Mouse (Mus musculus): ENCODE results near the gene Rgs6. TPM values are rescaled to one million over a fixed set of nuclear protein-coding genes. Genes with fewer than 3 reads are reported as not detected.

Gene Rgs6
- polyA plus RNA-seq, 1 experiment = 8.0 TPM

DNA sequence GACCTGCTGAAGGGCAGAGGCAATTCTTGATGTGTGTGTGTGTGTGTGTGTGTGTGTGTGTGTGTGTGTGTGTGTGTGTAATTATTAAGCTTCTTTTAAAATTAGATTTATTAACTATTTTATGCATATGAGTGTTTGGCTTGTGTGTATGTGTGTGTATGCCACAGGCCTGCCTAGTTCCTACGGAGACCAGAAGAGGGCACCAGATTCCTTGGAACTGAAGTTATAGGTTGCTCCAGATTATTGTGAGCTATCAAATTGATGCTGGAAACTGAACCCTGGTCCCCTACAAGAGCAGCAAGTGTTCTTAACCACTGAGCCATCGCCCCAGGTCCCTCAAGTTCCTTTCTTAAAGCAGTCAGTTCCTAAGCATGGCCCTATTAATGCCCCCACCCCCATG is 511.8 kb downstream of the Rgs6 start:
- TF ChIP-seq CTCF (IDR thresholded peaks at IDR 0.05; ENCODE audit: borderline replicate concordance, extremely low read depth, insufficient read depth, insufficient read length) (peak; percentile 31; the same call in 1 of the 2 replicates), POLR2A (IDR thresholded peaks at IDR 0.05; ENCODE audit: borderline replicate concordance, extremely low read depth, insufficient read depth, insufficient read length, poor library complexity, severe bottlenecking) (no peak)
- no peak for DNase-seq (ENCODE audit: low read depth)

DNA sequence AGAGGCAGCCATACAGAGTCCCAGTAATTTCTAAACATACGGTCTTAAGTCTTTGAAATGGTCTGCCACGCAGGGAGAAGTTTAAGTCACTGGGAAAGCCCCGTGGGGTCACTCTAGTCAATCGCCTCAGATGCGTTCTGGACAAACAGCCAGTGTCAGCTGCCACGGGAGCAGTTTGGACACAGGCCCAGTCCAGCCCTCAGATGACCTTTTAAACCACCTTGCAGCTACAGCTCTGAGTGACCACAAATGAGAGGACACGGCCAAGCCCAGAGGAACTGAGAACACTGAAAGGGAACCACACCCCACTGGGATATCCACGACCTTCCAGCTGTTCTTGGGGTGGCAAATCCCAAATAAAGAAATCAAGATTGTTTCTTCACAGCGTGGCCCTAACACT is 512.3 kb downstream of the Rgs6 start:
- no peak for DNase-seq (ENCODE audit: low read depth)

DNA sequence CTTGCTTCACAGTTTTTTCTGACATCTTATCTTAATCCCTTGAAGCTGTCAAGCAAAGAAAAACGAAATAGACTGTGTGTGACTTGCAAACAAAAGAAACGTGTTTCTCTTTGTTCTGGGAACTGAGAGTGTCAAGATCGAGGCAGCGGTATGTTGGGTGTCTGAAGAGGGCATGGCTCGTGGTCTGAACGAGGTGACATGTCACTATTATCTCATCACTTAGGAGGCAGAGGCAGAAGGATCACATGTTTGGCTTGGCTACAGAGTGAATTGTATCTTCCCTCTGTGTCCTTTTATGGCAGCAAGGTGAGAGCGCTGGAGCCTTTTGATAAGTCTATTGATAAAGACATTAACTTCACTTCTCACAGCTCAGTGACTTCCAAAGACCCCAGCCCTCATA is 512.8 kb downstream of the Rgs6 start:
- TF ChIP-seq POLR2A (IDR thresholded peaks at IDR 0.05; ENCODE audit: borderline replicate concordance, extremely low read depth, insufficient read depth, insufficient read length, poor library complexity, severe bottlenecking) (no peak), CTCF (IDR thresholded peaks at IDR 0.05; ENCODE audit: borderline replicate concordance, extremely low read depth, insufficient read depth, insufficient read length) (no peak)
- DNase-seq (ENCODE audit: low read depth) = no peak

More for the DNA sequence above, 512.3 kb downstream of the Rgs6 start:
- TF ChIP-seq POLR2A (IDR thresholded peaks at IDR 0.05; ENCODE audit: borderline replicate concordance, extremely low read depth, insufficient read depth, insufficient read length, poor library complexity, severe bottlenecking) (no peak), CTCF (IDR thresholded peaks at IDR 0.05; ENCODE audit: borderline replicate concordance, extremely low read depth, insufficient read depth, insufficient read length) (no peak)

DNA sequence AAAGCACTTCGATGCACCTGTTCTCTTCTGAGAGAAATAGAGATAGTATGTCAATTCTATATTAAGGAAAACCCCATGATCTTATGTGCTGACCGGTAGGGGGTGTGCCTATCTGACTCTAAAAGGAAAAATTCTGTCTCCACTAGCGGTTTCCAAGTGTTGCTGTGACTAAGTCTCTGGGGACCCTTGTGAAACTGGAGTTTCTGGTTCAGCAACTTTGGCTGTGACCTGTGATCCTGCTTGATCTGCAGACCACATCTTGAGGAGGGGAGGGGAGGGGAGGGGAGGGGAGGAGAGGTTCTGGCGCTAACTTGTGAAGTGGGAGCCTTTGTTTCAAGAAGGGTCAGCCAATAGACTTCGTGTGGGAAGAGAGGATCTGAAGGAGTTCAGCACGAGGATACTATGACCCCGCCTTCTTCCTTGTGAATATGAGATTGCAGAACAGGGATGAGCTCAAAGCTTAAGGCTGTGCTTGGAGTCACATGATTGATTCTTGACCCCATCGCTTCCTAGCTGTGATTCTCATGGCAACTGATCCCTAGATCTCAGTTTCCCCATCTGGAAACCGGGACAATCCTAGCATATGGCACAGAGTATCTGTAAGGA is 517.5 kb downstream of the Rgs6 start:
- DNase-seq (ENCODE audit: low read depth) = no peak
- TF ChIP-seq POLR2A (IDR thresholded peaks at IDR 0.05; ENCODE audit: borderline replicate concordance, extremely low read depth, insufficient read depth, insufficient read length, poor library complexity, severe bottlenecking) = no peak
- TF ChIP-seq CTCF (IDR thresholded peaks at IDR 0.05; ENCODE audit: borderline replicate concordance, extremely low read depth, insufficient read depth, insufficient read length) = no peak

DNA sequence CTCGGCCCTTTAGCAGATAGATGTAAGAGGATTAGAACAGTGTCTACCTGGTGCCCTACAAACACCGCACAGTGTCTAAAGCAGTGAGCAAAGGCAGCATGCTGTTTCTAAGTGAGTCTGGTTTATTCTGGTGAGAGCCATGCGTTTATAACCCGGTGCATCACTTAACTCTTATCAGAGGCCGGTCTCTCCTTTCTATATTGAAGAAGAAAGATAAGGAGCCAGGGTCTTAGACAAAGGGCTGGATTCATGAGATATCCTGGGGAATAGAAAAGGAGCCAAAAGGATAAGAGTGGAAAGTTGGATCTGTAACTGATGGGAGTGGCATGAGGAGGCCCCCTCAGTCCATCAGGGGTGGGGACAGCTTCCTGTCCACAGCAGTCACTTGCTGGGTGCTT is 518.0 kb downstream of the Rgs6 start:
- TF ChIP-seq POLR2A (IDR thresholded peaks at IDR 0.05; ENCODE audit: borderline replicate concordance, extremely low read depth, insufficient read depth, insufficient read length, poor library complexity, severe bottlenecking) = no peak
- no peak for TF ChIP-seq CTCF (IDR thresholded peaks at IDR 0.05; ENCODE audit: borderline replicate concordance, extremely low read depth, insufficient read depth, insufficient read length)
- DNase-seq (ENCODE audit: low read depth) = no peak

DNA sequence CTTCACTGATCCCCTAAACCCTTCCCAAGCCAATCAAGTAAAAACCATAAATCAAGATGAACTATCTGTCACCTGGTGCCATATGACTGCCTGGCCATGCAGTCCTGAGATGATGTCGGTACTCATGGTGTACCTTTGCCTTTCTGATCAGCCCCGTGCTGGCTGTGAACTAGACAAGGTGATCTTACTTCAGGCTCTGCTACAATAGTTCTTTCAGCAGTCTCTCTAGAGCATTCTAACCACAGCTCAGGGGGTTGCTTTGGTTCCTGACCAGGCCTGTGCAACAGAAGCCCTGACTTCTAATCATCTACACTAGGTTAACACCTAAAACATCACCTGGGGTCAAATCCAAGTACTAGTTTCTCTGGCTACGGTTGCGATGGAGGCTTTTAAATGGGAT is 521.4 kb downstream of the Rgs6 start:
- no peak for TF ChIP-seq POLR2A (IDR thresholded peaks at IDR 0.05; ENCODE audit: borderline replicate concordance, extremely low read depth, insufficient read depth, insufficient read length, poor library complexity, severe bottlenecking)
- no peak for TF ChIP-seq CTCF (IDR thresholded peaks at IDR 0.05; ENCODE audit: borderline replicate concordance, extremely low read depth, insufficient read depth, insufficient read length)
- no peak for DNase-seq (ENCODE audit: low read depth)

DNA sequence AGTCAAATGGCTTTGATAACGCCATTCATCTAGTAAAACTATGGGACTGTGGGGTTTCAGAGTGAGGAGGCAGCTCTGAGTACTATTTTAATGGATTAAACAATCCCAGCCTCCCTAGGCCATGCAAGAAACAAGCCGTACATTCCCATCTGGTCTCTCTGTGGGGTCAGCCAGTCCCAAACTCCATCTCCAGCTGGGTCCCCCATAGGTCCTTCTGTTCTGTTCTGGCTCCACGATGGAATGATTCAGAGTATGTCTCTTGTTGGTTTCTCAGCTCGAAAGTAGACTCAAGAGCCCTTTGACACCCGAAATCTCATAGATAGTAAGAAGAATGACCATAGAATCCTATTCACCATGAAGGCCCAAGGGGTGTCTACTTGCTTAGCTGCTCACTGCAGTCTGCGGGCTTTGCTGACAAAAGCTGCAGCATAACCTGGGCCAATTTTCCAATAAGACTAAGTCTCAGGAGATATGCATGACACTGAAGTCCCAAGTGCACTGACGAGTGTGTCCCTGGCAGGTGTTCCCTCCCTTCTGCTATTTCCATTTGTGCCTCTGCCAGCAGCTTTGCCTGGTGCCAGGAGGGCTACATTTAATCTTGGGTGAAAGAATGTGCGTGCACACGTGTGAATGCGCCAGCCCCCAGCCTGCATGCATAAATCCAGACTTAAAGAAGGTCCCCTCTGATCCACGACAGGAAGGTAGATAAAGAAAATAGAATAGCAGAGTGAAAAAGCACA is 522.0 kb downstream of the Rgs6 start:
- DNase-seq (ENCODE audit: low read depth) = peak; percentile 77

DNA sequence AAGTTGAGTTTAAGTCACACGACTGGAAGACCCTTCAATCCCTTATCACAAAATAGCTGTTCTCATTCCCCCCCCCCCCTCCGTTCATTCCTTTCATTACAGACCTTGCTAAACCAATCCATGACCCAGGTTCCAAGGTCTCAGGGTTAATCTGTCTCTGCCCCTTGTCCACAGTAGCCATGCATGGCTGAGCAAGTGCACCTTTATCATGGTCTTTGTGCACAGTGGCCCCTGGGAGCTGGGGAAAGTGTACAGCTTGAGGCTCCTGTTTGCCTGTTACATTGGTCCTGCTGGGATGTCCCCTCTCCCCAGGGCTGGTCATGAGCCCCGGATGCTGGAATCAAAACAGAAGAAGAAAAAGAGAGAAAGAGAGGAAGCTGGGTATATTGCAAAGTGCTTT is 522.6 kb downstream of the Rgs6 start:
- TF ChIP-seq CTCF (IDR thresholded peaks at IDR 0.05; ENCODE audit: borderline replicate concordance, extremely low read depth, insufficient read depth, insufficient read length) = no peak
- TF ChIP-seq POLR2A (IDR thresholded peaks at IDR 0.05; ENCODE audit: borderline replicate concordance, extremely low read depth, insufficient read depth, insufficient read length, poor library complexity, severe bottlenecking) = no peak
- DNase-seq (ENCODE audit: low read depth) = no peak

More for the DNA sequence above, 522.0 kb downstream of the Rgs6 start:
- TF ChIP-seq POLR2A (IDR thresholded peaks at IDR 0.05; ENCODE audit: borderline replicate concordance, extremely low read depth, insufficient read depth, insufficient read length, poor library complexity, severe bottlenecking) (no peak), CTCF (IDR thresholded peaks at IDR 0.05; ENCODE audit: borderline replicate concordance, extremely low read depth, insufficient read depth, insufficient read length) (no peak)

DNA sequence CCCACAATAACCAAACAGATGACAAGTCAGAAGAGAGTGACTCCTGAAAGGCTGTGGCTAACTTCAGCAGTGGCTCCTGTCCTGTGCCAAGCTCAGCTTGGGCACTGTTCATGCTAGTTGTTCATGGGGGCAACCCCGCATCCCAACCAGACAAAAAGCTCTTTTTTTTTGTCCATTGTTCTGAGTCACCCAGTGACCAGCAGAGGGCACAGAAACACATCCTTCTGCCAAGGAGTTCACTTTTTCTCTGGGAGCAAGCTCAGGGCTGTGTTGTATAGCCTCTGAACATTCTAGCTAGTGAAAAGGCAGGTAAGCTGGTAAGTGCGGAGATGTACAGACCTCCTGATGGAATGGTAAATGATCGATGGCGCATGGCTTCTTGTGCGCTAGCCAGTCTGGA is 524.2 kb downstream of the Rgs6 start:
- DNase-seq (ENCODE audit: low read depth) = peak; percentile 47
- TF ChIP-seq CTCF (IDR thresholded peaks at IDR 0.05; ENCODE audit: borderline replicate concordance, extremely low read depth, insufficient read depth, insufficient read length) = peak; percentile 55; the same call in 1 of the 2 replicates
- no peak for TF ChIP-seq POLR2A (IDR thresholded peaks at IDR 0.05; ENCODE audit: borderline replicate concordance, extremely low read depth, insufficient read depth, insufficient read length, poor library complexity, severe bottlenecking)

DNA sequence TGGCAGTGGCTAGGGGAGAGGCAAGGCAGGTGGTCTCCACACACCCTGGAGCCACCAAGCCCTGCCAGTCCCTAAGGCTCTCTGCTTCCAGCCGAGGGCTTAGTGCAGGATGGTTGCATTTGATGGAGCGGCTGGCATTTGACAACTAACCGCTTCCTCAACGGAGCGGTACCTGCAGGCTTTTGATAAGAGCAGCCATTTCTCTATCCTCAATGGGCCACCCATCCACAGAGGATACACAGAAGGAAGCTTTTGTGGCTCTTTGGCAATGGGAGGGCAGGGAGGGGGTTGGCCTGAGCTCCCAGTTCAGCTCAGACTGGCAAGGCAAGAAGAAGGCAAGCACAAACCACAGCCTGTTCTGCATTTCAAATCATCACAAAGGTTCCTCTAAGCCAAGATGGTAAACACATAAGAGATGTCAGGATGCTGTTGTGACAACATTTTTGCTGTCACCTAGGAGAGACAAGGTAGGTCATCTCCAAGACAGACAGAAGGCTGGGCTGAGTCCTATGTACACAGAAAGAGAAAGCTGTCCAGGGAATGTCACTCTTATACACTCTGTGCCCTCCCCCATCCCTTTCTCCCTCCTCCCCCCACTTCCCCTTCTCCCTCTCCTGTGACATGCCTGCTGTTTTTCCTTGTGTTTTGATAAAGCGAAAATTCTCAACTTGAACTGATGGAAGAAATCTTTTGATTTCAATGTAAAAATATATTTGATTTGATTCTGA is 525.0 kb downstream of the Rgs6 start:
- TF ChIP-seq POLR2A (IDR thresholded peaks at IDR 0.05; ENCODE audit: borderline replicate concordance, extremely low read depth, insufficient read depth, insufficient read length, poor library complexity, severe bottlenecking) (no peak), CTCF (IDR thresholded peaks at IDR 0.05; ENCODE audit: borderline replicate concordance, extremely low read depth, insufficient read depth, insufficient read length) (no peak)
- DNase-seq (ENCODE audit: low read depth) = peak; percentile 39

DNA sequence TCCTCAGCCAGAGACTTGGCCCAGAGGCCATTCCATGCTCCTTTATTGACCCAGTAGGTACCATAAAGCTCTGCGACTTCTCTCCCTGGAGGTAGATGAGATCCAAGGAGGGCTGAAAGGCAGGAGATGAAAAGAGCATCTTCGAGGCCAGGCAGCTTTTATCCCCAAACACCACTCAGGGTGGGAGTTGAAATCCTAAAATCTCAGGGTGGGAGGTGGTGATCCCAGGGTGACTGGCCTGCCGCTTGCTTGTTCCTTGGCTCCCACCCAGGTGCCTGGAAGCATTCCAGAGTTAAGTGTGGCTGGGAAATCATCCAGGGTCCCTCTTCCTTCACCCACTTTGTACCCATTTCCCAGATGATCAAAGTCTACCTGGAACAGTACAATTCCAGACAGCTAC is 525.9 kb downstream of the Rgs6 start:
- no peak for DNase-seq (ENCODE audit: low read depth)
- TF ChIP-seq CTCF (IDR thresholded peaks at IDR 0.05; ENCODE audit: borderline replicate concordance, extremely low read depth, insufficient read depth, insufficient read length) (no peak), POLR2A (IDR thresholded peaks at IDR 0.05; ENCODE audit: borderline replicate concordance, extremely low read depth, insufficient read depth, insufficient read length, poor library complexity, severe bottlenecking) (no peak)

Data from brain, embryonic 14.5 days (tissue).